Mouse (Mus musculus) MEL-GATA-1-ER (cell line): Measurements from ENCODE around the gene Efcab5.
"Not testable (repeated sequence)": the region's sequence is repeated elsewhere in the genome, so short reads cannot be mapped to it uniquely, and the experiment has no call there.

ENCODE experiments used
- DNase-seq: peaks from one replicate; pipeline ENCODE4 v3.0.0-alpha.2; 2012; ENCODE audit warnings: low read depth; ENCODE audit errors: extremely low read depth

Efcab5 gene

DNA sequence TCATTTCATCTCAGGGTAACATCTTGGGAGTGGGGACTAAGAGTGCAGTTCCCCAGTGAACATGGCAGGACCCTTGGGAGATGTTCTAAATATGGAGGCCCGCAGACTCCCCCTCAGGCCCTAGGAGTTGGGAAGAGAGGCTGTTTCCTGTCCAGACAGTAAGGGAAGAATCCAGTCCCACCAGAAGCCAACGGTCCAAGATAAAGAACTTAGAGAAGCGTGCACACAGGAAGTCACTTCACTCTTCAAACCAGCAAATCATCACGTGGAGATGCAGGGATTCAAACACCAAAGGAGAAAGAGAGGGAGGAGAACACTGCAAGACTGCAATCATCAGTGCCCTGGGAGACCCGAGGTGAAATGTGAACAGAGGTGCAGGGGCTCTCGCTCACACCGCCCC lies 91.8 kb downstream of the Efcab5 start:
- DNase-seq: no peak

DNA sequence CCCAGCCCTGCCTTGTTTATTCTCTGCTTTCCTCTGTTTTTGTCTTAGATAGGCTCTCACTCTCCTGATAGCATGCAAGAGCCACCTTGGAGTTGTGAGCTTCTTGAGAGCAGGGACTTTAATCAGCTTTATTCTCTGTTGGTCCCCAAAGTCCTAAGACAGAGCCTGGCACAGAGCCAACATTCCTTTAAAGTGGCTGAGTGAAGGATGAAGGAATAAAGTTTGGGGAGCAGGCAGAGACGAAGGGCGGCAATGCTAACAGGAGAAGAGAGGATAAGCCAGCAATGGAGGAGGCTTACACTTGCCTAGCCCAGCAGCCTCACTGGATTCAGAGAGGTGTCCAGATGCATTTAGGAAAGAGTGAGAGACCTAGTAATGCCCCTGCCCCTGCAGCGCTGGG lies 92.2 kb downstream of the Efcab5 start:
- no peak for DNase-seq

DNA sequence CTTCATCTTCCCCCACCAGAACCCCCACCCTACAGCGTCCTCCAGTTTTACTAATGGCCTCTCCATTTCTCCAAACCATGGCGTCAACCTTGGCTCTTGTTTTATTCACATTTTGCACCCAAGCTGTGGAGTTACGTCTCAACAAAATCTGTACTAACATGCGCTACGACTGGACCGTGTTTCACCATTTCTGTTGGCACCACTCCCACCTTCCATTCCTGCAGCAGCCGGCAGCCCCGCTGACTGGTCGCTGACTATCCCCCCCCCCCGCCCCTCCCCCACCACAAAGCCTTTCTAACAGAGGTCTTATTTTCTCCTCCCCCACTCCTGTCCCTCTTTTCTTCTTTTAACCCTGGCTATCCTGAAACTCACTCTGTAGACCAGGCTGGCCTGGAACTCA lies 93.6 kb downstream of the Efcab5 start:
- DNase-seq: no peak

DNA sequence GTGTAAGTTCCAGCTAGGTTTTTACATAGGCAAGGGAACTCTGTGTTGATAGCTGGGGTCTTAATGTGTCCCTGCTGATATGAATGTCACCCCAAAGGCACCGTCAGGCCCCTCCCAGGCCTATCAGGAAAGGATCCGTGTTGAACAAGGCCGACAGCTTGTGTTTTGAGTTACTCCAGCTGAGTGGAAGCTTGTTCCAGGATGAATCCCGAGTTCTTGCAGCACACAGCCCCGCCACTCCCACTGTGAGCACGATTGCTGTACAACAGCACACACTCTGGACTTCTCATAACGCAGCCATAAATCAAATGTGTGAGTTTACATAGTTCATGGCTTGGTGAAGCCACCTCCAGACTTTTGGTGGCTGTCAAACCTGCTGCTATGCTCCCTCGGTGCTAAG lies 94.6 kb downstream of the Efcab5 start:
- DNase-seq: no peak

DNA sequence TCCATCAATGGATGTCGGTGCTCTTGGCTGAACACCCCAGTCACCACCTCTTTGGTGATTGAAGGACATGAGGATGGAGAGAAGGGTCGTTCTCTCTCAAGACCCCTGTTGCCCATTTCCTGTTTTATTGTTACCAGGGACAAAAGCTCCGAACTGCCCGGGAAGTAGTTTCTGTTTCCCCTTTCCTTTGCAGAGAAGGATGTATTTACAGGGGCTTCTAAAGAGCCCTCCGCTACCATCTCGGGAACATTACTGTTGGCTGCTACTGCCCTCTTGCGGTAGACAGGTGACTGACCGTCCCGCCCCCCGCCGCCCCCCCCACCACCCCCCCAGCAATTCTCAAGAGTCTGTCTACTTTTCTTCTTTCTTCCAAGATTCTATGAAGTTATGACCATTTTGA lies 95.6 kb downstream of the Efcab5 start:
- peak; percentile 22 for DNase-seq

DNA sequence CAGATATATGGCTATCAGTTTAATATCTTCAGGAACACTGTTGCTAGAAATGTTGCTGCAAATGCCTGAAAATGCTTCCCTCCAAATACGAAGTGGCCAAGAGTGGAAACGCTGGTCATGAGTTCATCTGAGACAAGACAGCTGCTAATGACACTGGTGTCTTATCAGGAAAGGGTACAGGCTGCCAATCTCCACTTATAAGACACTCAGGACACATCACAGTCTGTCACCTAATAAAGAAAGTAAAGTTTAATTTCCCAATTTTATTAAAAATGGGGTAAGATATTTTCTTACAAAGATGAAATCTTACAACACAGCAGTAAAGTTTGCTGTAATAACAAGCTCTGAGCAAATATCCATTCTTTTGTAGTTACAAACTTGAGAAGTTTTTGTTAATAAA lies 99.6 kb downstream of the Efcab5 start:
- DNase-seq: no peak

DNA sequence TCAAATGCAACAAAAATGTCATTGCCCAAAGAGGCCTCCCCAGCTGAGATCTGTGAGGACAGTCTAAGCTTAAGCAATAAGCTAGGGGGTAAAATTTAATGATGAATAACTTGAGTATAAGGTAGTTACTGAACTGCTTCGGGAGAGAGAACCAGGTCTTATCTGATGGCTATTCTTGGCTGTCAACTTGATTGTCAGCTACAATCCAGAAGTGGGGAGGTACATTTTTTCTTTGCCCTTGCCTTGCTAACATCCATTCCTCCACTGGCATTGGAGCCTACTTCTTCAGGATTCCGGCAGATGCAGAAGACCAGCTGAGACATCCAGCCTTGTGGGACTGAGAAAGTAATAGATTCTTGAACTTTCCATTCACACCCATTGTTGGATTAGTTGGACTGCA lies 101.8 kb downstream of the Efcab5 start:
- DNase-seq: no peak

DNA sequence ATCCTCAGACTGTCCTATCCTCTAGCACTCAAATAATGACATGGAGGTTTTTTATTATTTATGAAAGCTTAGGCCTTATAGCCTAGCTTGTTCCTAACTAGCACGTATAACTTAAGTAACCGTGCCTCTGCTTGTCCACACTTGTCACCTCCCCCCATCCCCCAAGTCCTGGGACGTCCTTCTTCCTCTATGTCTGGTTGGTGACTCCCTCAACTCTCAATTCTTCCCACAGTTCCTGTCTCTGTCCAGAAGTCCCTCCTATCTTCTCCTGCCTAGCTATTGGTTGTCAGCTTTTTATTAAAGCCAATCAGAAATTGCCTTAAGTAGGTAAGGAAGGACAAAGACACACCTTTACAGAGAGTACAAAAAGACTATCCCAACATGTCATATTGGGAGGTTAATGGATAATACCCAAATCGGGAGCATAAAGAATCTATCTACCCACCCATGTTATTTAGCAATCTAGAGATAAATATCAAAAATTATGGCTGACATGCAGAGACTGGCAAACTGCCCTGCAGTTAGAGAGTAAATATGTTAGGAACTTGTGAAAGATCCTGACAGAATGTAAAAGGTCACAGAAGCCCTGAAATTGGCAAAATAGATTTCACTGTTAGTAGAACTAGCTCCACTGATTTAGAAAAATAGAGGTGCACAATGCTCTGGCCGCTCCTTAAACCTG lies 104.6 kb downstream of the Efcab5 start:
- DNase-seq: no peak

DNA sequence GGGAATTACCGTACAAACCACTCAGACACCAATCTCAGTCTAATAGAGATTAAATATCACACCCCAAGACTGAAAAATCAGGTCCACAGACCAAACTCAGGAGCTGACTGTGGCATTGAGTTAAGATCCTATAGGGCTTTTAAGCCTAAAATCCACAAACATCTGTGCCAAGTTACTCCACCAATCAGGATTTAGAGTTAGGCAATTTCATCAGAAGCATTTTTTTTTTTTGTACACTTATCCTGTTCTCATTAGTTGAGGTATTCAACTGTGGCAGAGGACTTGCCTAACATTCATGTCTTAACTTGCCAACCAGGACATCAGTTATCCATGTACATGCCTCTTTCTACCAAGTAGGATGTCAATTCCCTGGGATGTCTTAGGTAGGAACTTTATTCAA lies 109.4 kb downstream of the Efcab5 start:
- DNase-seq: no peak

DNA sequence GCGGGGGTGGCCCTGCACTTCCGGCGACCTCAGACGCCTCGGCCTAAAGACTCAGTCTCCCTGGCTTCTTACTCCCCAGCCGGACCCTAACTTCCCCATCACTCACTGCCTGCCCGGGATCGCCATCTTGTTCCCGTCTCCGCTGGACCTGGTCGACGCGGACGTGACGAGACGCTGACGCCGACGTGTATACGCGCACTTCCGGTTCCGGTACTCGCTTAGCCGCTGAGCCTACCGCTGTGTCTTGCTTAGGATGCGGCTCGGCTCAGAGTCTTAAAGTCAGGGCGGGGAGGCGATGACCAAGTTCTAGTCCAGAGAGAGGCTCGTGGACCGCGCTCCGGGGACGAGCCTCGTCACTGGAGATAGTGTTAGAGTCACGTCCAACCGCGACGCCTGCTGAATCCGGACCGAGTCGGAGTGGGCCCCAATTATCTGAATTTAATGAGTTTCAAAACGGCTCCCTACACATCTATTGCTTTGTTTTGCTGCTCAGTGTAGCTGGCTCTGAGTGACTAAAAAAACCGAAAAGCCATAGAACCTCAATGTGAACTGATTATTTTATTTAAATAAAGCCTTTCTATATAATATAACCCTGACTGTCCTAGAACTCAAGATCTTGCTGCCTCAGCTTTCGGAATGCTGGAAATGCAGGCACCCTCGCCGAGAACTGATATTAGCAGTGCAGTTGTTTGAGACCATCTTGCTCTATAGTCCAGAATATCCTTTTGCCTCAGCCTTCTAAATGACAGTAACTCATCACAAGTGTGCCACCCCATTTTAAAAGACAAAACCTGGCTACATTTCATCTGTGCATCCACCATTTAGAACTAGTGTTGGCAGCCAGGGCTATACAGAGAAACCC lies 110.3 kb downstream of the Efcab5 start, which contains the start of gene Nsrp1:
TSS of gene Nsrp1 (minus strand) at position 163 of the 862 bp plus-strand sequence.
- DNase-seq: peak; percentile 88

DNA sequence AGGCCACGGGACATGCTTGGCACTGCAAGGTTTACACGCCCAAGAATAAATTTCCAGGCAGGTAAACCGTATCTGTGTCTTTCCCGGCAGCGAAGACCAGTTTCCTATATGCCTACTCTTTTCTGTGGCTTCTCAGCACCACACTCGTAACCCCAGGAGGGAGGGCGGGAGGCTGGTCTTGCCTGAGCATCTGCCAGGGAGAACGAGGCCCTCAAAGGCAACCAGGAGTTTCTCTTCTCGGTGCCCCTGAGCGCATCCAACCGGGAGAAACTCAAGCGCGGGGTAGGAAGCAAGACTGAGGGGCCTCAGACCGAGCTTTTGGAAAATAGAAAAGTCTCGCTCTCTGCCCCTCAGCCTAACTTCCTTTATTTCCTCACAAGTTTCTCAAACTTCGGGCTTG lies 111.0 kb downstream of the Efcab5 start:
- DNase-seq: peak; percentile 14

DNA sequence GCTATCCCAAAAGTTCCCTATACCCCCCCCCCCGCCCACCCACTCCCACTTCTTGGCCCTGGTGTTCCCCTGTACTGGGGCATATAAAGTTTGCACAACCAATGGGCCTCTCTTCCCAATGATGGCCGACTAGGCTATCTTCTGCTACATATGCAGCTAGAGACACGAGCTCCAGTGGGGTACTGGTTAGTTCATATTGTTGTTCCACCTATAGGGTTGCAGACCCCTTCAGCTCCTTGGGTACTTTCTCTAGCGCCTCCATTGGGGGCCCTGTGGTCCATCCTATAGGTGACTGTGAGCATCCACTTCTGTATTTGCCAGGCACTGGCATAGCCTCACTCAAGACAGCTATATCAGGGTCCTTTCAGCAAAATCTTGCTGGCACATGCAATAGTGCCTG lies 111.4 kb downstream of the Efcab5 start:
- DNase-seq: not testable (repeated sequence)

DNA sequence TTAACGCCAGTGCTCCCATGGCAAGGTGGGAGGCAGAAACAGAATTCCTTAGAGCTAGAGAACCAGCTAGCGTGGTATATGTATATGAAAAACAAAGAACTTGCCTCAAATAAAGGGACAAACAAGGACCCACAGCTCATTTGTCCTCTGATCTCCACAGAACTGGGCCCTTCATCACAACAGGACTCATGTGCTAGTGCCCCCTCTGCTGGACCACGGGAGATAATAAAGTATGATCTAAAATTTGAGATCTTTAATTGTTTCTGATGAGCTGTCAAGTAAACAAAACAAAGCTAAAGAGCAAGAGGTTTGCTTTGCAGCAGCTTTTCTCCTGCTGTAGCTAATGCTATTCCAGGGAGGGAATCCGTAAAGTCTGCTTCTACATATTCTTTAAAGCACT lies 118.0 kb downstream of the Efcab5 start:
- DNase-seq: no peak

DNA sequence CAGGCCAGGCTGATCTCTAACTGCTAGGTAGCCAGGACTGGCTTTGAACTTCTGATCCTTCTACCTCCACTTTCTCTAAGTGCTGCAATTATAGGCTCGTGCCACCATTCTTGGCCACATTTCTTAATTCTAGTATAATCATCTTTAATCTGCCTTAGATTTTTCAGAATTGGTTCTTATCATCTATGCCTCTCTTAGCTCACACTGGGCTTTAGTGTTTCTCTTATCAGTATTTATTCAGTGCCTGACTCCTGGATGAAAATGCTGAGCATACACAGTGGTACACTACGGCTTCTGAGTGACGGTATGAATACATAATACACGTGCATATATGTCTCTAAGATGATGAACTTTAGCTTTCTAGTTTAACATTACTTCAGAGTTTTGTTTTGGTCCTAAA lies 119.9 kb downstream of the Efcab5 start:
- no peak for DNase-seq

DNA sequence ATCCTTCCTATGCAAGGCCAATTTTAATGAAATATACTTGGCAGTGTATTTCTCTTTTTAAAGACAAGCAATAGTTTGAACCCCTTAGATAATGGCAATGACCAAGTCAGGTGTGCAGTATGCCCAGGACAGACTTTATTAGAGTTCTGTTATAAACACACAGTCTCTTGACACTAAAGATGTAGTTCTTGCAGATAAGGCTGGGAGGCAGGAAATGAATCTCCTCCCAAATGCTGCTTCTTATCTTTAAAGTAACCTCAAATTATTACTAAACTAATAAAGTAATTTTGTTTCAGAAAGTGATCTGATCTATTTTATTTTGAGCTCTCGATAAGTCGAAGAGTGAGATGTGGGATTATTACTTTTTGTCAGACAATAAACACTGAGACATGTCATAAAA lies 125.4 kb downstream of the Efcab5 start:
- DNase-seq: no peak

DNA sequence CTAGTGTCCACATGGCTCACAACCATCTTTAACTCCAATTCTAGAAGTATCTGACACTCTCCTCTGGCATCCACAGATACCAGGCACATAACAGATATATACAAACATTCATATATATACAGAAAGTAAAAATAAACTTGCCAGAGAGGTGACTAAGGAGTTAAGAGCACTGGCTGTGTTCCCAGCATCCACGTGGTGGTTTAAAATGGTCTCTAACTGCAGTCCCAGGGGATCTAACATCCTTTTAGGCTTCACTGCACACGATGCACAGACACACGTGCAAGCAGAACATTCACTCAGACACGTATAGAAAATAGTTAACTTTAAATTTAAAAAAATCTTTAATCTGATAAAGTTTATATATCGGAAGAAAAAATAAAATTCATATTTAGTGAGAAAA lies 126.8 kb downstream of the Efcab5 start:
- DNase-seq: no peak

DNA sequence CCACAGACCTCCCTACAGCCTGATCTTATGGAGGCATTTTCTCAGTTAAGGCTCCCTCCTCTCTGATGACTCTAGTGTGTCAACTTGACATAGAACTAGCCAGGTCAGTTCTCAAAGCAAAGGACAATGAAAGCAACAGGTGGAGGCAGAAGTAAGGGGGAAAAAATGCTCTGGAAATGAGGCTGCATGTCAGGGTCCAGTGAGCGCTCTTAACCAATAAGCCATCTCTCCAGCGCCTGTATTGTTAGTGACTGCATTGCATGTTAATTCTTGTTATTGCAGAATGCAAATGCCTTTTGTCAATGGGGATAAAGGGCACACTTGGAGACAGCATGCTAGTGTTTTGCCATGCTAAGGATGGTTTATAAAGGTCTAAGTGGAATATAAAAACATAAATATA lies 146.0 kb downstream of the Efcab5 start:
- no peak for DNase-seq

DNA sequence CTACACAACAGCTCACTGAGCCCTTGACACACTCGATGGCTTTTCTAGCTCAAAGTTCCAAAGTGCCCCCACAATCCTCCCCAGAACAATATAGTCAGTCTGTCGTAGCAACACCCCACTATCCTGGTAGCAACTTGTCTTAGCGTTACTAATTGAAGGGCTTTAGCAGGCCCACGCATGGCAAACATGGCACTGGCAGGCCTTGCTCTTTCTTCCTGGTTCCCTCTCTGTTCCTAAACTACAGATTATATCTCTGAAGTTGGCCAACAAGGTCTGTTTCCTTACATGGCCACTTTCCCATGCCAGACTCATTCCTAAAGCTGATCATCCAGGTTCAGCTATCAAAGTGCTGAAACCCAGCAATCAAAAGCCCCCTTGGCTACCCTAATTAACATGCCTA lies 146.9 kb downstream of the Efcab5 start:
- DNase-seq: no peak
